Mouse (Mus musculus) splenic B cell, adult 2 months (primary cell): ENCODE data around the gene Bmpr1a.
A peak's percentile ranks its signal among the peaks of the same experiment; 100 is the strongest.
"Not testable (repeated sequence)": the region's sequence is repeated elsewhere in the genome, so short reads cannot be mapped to it uniquely, and the experiment has no call there.

Experiments used
- DNase-seq: peaks from one replicate; pipeline ENCODE4 v3.0.0-alpha.2; 2011; ENCODE audit warnings: low read depth, low spot score
- H3K27me3 ChIP-seq: 2 replicates; pipeline ENCODE4 v1.6.1; 2012; ENCODE audit warnings: mild to moderate bottlenecking, low read length, moderate library complexity, mixed read lengths; ENCODE audit not compliant: control insufficient read depth, poor library complexity, insufficient read depth, severe bottlenecking
- H3K36me3 ChIP-seq: 2 replicates; pipeline ENCODE4 v1.6.1; 2012; ENCODE audit warnings: mild to moderate bottlenecking, low read length, moderate library complexity, mixed read lengths; ENCODE audit not compliant: control insufficient read depth, poor library complexity, insufficient read depth, severe bottlenecking

Gene Bmpr1a

DNA sequence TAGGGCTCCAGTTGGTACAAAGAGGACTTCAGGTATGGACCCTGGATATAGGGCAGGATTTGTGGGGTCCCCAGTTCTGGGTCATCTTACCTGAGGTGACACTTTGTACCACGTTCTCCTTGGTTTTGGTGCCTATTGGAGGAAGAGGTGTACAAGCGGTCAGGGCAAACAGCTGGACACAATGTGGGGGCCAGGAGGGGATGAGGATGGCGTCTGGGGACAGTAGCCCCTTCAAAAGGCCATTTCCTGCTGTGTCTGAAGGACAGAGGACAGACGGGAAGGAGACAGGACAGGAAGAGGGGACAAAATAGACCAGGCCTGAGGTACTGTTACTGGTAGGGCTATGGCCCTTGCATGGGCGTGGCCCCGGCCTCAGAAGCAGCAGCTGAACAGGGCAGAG is 129.6 kb downstream of the Bmpr1a start:
- no peaks in the 10 kb centered on the region for H3K27me3 ChIP-seq
- no peak for DNase-seq
- H3K36me3 ChIP-seq: no peaks in the 10 kb centered on the region

DNA sequence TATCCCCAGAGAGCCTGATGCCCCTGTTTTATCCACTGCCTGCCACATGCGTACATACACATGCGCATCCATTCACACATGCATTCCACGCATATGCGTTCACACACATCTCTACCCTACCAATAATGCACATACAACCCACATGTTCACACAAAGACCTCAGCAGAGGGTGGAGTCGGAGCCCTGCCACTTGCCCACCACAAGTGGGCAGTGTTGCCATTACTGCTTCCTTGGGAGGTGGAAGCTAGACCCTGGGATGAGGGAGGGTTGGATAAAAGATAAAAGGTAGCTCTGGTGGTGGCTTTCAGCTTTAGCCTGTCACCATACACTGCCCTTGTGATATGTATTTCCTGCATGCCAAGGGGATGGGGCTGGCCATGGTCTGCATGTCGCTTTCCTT is 130.5 kb downstream of the Bmpr1a start:
- DNase-seq: no peak
- no peaks in the 10 kb centered on the region for H3K36me3 ChIP-seq
- H3K27me3 ChIP-seq: no peaks in the 10 kb centered on the region

DNA sequence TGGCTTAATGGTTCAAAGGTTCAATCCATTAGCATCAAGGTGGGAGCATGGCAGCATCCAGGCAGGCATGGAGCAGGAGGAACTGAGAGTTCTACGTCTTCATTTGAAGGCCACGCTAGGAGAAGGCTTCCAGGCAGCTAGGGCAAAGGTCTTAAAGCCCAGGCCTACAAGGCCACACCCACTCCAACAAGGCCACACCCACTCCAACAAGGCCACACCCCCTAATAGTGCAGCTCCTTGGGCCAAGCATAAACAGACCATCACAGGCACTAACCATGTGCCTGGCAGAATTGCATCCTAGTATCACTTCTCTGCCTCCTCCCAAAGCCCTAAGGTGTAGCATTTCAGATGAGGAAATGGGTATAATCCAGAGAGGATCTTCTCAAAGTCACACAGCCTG is 131.4 kb downstream of the Bmpr1a start:
- DNase-seq: no peak
- Histone ChIP-seq H3K27me3 (no peaks in the 10 kb centered on the region), H3K36me3 (no peaks in the 10 kb centered on the region)

DNA sequence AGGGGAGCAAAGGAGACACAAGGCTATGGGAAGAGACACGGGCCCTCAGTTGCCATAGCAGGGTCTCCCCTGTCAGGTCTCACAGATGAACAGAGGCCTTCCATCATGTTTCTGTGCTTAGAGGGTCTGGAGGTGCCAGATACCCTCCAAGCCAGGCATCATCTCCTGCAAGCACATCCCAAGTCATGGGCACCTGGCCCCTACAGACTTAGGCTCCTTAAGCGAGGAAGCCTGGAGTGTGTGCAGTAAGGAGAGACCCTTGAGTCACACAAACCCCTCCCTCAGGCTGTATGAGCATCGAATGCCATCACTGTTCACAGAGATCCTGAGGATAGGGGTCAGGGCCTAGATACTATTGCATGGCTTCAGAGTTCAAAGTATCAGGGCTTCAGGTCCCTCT is 132.2 kb downstream of the Bmpr1a start:
- Histone ChIP-seq H3K36me3 (no peaks in the 10 kb centered on the region), H3K27me3 (no peaks in the 10 kb centered on the region)
- DNase-seq: no peak

DNA sequence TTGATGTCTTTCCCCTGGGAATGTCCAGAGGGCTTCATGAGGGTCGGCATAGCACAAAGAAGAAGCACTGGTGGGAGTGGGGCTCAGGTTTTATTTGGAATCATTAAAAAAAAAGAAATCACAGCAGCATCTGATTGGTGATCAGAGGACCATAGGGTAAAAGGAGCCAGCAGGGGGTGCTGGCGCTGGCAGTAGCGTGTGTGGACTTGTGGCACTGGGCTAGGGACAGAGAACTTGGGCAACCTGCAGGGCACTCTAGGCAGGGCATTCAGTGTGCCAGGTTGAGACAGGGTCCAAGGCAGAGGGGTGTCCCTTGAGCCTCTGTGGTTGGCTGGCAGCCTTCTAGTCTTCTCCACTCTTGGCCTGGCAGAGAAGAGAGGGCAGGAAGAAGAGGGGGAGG is 132.9 kb downstream of the Bmpr1a start:
- Histone ChIP-seq H3K27me3 (no peaks in the 10 kb centered on the region), H3K36me3 (no peaks in the 10 kb centered on the region)
- no peak for DNase-seq

DNA sequence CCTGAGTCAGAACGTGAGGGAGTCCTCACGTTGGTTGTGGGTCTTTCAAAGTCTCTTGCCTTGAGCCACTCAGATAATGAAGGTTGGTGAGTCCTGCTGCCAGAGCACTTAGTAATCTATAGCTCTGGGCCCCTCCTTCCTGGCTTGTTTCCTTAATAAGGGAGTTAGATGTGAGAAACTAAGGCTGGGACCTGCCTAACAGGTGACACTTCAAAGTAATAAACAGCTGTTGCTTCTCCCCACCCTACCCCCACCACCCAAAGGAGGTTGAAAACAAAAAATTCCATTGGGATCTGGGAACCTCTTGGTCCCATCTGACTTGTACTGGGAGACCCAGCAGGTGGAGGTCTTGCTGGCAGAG is 138.0 kb downstream of the Bmpr1a start:
- no peak for DNase-seq
- H3K27me3 ChIP-seq: no peaks in the 10 kb centered on the region
- H3K36me3 ChIP-seq: no peaks in the 10 kb centered on the region

DNA sequence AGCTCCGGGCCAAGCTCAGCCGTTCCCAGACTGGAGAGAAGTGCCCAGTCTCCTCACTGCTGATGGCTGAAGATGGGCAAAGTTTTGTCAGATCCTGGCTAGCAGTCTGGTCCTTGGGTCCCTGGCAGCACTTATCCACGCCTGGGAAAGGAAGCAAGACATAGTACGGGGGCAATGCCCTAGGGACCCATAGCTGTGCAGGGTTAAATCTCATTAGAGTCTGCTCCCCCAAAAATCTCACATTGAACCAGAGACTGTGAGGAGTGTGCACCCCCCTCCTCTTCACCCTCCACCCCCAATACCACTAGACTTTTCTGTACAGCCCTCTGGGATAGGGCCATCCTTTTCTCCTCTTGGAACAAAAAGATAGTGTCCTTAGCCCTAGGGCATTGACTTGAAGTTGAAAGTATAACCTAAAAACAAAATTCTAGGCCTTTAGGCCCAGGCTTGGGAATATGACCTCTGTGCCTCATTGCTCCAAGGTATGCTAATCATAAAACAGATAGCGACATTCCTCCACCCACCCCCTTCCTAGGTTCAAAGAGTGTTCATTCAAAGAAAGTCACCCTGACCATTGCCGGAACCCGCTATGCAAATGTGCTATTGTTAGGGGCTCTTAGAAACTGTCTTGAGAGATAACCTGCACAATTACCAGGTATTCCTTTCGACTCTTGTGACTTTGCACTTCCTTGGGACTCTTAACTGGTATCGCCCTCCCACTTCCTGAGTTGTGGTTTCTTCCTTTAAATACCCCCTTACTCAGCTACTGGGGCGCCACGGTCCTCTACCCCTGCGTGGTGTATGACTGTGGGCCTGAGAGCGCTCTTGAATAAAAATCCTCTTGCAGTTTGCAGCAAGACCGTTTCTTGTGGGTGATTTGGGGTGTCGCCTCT is 138.6 kb downstream of the Bmpr1a start:
- not testable (repeated sequence) for H3K36me3 ChIP-seq, DNase-seq, H3K27me3 ChIP-seq

DNA sequence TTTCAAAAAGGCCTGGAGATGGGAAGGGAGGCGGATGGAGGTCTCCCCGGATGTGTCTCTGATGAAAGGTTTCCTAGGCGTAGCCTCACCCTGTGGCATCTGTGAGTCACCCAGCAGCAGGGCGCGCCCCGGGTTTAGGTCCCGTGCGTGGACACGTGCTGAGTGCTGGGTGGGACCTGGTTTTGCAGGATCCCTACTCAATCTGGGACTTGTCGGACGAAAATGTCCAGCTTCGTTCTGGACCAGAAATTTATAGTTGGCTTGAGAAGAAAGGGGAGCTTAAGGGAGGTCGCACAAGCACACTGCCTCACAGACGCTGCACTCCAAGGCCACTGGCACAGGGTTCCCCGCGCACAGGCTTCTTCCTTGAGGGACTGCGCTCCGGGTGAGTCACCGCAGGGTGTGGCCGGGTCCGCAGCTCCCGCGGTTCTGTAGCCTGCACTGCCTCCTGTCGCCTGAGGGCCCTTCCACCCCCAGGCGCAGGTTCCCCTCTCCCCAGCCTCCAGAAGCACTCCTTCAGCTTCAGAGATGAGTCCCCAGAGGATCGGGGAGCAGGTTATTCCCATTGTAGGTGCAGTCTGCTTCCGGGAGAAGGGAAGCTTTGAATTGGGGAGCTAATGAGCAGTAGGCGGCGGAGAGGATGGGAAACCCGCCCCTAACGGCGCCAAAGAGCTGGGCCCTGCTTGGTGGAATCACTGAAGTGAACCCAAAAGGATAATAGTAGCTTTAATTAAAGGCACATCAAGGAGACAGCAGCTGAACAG is 139.5 kb downstream of the Bmpr1a start:
- no peaks in the 10 kb centered on the region for H3K36me3 ChIP-seq
- no peaks in the 10 kb centered on the region for H3K27me3 ChIP-seq
- no peak for DNase-seq

DNA sequence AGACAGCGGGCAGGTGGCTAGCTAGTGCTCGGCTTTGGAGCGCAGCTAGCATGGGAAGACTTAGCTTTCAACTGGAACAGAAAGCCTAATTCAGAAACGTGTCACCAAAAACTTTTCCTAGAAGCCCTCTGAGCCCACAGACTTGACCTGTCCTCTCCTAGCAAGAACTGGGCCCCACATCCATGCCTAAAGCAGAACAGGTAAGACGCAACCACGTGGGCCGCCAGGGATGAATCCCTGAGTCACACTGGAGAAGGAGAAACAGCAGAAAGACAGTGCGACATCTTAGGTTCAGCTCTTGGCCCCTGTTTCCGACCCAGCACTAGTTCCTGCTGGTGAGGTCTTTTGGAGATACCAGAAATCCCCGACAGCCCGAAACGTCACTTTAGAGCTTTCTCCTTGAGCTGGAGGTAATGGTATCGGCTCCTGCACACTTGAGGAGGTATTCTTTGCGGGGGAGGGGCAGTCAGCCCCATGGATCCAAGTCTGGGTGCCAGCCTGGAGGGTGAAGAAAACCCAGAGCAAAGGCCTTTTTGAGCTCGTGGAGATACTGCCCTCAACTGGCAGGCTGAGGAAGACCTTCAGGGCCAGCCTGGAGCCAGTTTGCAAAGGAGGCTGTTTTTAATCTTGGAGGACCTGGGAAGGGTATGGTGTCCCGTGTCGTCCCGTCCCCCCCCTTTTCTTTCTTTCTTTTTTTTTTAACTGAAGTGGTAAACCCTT is 140.3 kb downstream of the Bmpr1a start:
- DNase-seq: peak; percentile 41
- H3K36me3 ChIP-seq: no peaks in the 10 kb centered on the region
- no peaks in the 10 kb centered on the region for H3K27me3 ChIP-seq

DNA sequence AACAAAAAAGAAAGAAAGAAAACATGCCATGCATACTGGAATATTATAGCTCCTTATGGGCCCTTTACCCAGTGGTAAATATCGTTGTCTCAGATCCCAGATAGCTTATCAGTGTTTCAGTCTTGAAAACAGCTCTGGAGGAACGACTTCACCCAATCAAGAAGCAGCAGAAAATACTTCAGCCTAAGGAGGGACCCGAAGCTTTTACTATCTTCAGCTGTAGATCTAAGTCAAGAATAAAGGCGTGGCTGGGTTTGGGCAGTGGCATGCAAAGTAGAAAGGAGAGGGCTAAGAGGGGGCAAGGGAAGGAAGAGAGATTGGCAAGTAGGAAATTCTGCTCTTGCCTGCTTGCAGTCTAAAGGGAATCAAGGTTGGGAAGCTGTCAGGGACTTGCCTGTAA is 141.0 kb downstream of the Bmpr1a start:
- H3K27me3 ChIP-seq: no peaks in the 10 kb centered on the region
- no peaks in the 10 kb centered on the region for H3K36me3 ChIP-seq
- DNase-seq: no peak
